Mouse (Mus musculus): ENCODE measurements around the gene Pdlim7. TPM values are rescaled to one million over a fixed set of nuclear protein-coding genes. Genes with fewer than 3 reads are reported as not detected.

Pdlim7 gene
- total and polyA plus RNA-seq, 3 experiments = 8.5 to 52.5 (median 19.9) TPM

DNA sequence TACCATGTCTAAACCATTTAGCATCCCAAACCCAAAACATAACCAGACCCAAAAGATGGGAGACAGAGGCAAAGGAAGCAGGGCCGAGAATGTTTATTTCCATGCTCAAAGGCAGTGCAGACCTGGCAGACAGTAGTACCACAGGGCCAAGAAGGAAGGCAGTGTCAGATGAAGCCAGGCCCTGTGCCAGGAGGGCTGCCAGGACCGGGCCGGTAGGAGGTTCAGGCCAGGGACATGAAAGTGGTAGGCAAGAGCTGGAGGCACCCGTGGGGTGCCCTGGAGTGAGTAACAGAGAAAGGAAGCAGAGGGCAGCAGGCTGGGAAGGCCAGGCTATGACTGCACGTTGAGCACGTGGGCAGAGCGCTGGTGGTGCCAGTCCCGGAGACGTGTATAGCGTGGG is 6.8 kb downstream of the Pdlim7 start:
- Histone ChIP-seq H3K36me3 (replicated peaks) (peaks cover 94% of the 10 kb centered on the region), H3K4me3 (ENCODE audit: low read depth, low read length) (no peak overlapping the region), H3K9me3 (replicated peaks) (no peaks in the 10 kb centered on the region), H3K4me1 (ENCODE audit: insufficient read depth, low read depth, low read length) (peaks cover 31% of the 10 kb centered on the region), H3K27me3 (ENCODE audit: insufficient read depth, low read length) (no peaks in the 10 kb centered on the region)
- no peak for ATAC-seq (ENCODE audit: extremely low read depth, insufficient number of reproducible peaks, low FRiP score, poor library complexity, severe bottlenecking)
- TF ChIP-seq GATA1 (IDR thresholded peaks at IDR 0.05; ENCODE audit: borderline replicate concordance, low read length) (no peak), TAL1 (conservative IDR thresholded peaks at IDR 0.05; ENCODE audit: low read depth, low read length) (no peak), GATA2 (IDR thresholded peaks at IDR 0.05; ENCODE audit: borderline replicate concordance, low read depth, low read length) (no peak), CTCF (IDR thresholded peaks at IDR 0.05; ENCODE audit: low read depth, low read length) (no peak), POLR2AphosphoS5 (IDR thresholded peaks at IDR 0.05; ENCODE audit: insufficient replicate concordance, low read depth, low read length) (no peak)
- DNase-seq (ENCODE audit: low spot score) = no peak

DNA sequence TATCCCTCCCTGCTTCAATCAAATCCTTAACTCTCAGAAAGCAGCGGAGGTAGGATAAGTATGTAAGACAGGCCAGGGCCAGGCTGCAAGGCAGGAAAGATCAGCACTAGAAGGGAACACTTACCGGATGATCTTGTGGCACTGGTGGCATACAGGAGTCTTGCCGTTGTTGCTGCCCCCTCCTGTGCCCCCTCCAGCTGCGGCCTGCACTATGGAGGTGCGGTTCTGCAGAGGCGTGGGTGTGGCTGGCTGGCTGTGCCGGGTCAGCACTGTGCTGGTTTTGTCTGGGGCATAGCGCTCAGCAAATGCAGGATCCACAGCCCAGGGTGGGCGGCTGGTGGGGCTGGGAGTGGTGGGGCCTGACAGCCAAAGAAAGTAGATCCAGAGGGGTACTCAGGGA is 7.7 kb downstream of the Pdlim7 start:
- DNase-seq (ENCODE audit: low spot score) = no peak
- Histone ChIP-seq H3K27me3 (ENCODE audit: insufficient read depth, low read length) (no peaks in the 10 kb centered on the region), H3K36me3 (replicated peaks) (peaks cover 92% of the 10 kb centered on the region), H3K4me1 (ENCODE audit: insufficient read depth, low read depth, low read length) (peaks cover 22% of the 10 kb centered on the region), H3K9me3 (replicated peaks) (no peaks in the 10 kb centered on the region), H3K4me3 (ENCODE audit: low read depth, low read length) (no peak overlapping the region)
- no peak for ATAC-seq (ENCODE audit: extremely low read depth, insufficient number of reproducible peaks, low FRiP score, poor library complexity, severe bottlenecking)
- TF ChIP-seq POLR2AphosphoS5 (IDR thresholded peaks at IDR 0.05; ENCODE audit: insufficient replicate concordance, low read depth, low read length) = no peak
- TF ChIP-seq GATA1 (IDR thresholded peaks at IDR 0.05; ENCODE audit: borderline replicate concordance, low read length) = no peak
- TF ChIP-seq GATA2 (IDR thresholded peaks at IDR 0.05; ENCODE audit: borderline replicate concordance, low read depth, low read length) = no peak
- TF ChIP-seq TAL1 (conservative IDR thresholded peaks at IDR 0.05; ENCODE audit: low read depth, low read length) = no peak
- TF ChIP-seq CTCF (IDR thresholded peaks at IDR 0.05; ENCODE audit: low read depth, low read length) = no peak

DNA sequence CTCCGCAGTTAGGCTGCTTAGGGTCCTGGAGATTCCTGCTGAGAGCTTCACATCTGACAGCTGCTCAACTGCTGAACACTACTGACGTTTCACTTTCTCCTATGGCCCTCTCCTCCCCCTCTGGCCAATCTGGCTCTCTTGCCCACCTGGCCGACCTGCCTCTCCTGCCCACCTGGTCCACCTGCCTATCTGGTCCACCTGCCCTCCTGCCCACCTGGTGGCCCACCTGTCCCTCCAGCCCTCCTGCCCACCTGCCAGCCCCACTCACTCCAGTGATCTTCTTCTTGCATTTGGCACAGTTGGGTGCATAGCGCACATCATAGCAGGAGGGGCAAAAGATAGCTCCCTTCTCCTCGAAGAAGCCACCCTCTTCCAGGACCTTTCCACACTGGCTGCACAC is 9.1 kb downstream of the Pdlim7 start:
- Histone ChIP-seq H3K36me3 (replicated peaks) (peaks cover 89% of the 10 kb centered on the region), H3K27me3 (ENCODE audit: insufficient read depth, low read length) (no peaks in the 10 kb centered on the region), H3K4me1 (ENCODE audit: insufficient read depth, low read depth, low read length) (peaks cover 9% of the 10 kb centered on the region), H3K9me3 (replicated peaks) (no peaks in the 10 kb centered on the region), H3K4me3 (ENCODE audit: low read depth, low read length) (no peak overlapping the region)
- TF ChIP-seq CTCF (IDR thresholded peaks at IDR 0.05; ENCODE audit: low read depth, low read length) (no peak), GATA2 (IDR thresholded peaks at IDR 0.05; ENCODE audit: borderline replicate concordance, low read depth, low read length) (no peak), TAL1 (conservative IDR thresholded peaks at IDR 0.05; ENCODE audit: low read depth, low read length) (no peak), POLR2AphosphoS5 (IDR thresholded peaks at IDR 0.05; ENCODE audit: insufficient replicate concordance, low read depth, low read length) (no peak), GATA1 (IDR thresholded peaks at IDR 0.05; ENCODE audit: borderline replicate concordance, low read length) (no peak)
- ATAC-seq (ENCODE audit: extremely low read depth, insufficient number of reproducible peaks, low FRiP score, poor library complexity, severe bottlenecking) (no peak), DNase-seq (ENCODE audit: low spot score) (no peak)

DNA sequence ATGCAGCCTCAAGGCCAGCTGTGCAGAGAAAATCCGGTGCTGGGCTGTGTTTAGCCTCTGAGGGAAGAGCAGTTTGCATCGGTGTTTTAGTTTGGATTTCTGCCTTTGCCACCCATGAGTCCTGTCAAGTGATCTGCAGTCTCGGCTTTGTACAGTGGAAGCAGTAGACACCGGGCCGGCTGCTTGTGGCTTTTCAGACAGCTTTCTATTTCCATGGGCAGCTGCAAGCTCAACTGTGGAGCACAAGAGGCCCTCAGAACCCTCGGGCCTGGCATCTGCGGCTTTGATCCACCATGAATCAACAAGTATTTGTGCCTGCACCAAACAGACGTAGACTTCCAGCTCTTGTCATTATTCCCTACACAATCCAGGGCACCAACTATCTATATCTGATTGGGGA is 11.1 kb downstream of the Pdlim7 start:
- no peak for ATAC-seq (ENCODE audit: extremely low read depth, insufficient number of reproducible peaks, low FRiP score, poor library complexity, severe bottlenecking)
- Histone ChIP-seq H3K9me3 (replicated peaks) (no peaks in the 10 kb centered on the region), H3K27me3 (ENCODE audit: insufficient read depth, low read length) (no peaks in the 10 kb centered on the region), H3K4me1 (ENCODE audit: insufficient read depth, low read depth, low read length) (peaks cover 4% of the 10 kb centered on the region), H3K36me3 (replicated peaks) (peaks cover 83% of the 10 kb centered on the region), H3K4me3 (ENCODE audit: low read depth, low read length) (no peak overlapping the region)
- DNase-seq (ENCODE audit: low spot score) = no peak
- TF ChIP-seq GATA1 (IDR thresholded peaks at IDR 0.05; ENCODE audit: borderline replicate concordance, low read length) (no peak), POLR2AphosphoS5 (IDR thresholded peaks at IDR 0.05; ENCODE audit: insufficient replicate concordance, low read depth, low read length) (no peak), GATA2 (IDR thresholded peaks at IDR 0.05; ENCODE audit: borderline replicate concordance, low read depth, low read length) (no peak), CTCF (IDR thresholded peaks at IDR 0.05; ENCODE audit: low read depth, low read length) (no peak), TAL1 (conservative IDR thresholded peaks at IDR 0.05; ENCODE audit: low read depth, low read length) (no peak)

GRCm38 (mm10) chr13:55500575-55500974 is 12.9 kb downstream of the Pdlim7 start:
- H3K4me1 ChIP-seq (ENCODE audit: insufficient read depth, low read depth, low read length) = peaks cover 2% of the 10 kb centered on the region; the same call in 1 of the 2 replicates
- no peaks in the 10 kb centered on the region for H3K9me3 ChIP-seq (replicated peaks)
- H3K36me3 ChIP-seq (replicated peaks) = peaks cover 65% of the 10 kb centered on the region
- no peak overlapping the region for H3K4me3 ChIP-seq (ENCODE audit: low read depth, low read length)
- peaks cover 4% of the 10 kb centered on the region; the same call in 1 of the 2 replicates for H3K27me3 ChIP-seq (ENCODE audit: insufficient read depth, low read length)
- ATAC-seq (ENCODE audit: extremely low read depth, insufficient number of reproducible peaks, low FRiP score, poor library complexity, severe bottlenecking) (no peak), DNase-seq (ENCODE audit: low spot score) (no peak)
- TF ChIP-seq GATA2 (IDR thresholded peaks at IDR 0.05; ENCODE audit: borderline replicate concordance, low read depth, low read length) (no peak), GATA1 (IDR thresholded peaks at IDR 0.05; ENCODE audit: borderline replicate concordance, low read length) (no peak), TAL1 (conservative IDR thresholded peaks at IDR 0.05; ENCODE audit: low read depth, low read length) (no peak), POLR2AphosphoS5 (IDR thresholded peaks at IDR 0.05; ENCODE audit: insufficient replicate concordance, low read depth, low read length) (no peak), CTCF (IDR thresholded peaks at IDR 0.05; ENCODE audit: low read depth, low read length) (no peak)

- TF ChIP-seq GATA1 (IDR thresholded peaks at IDR 0.05; ENCODE audit: borderline replicate concordance, low read length) = no peak
- TF ChIP-seq TAL1 (conservative IDR thresholded peaks at IDR 0.05; ENCODE audit: low read depth, low read length) = no peak
- TF ChIP-seq POLR2AphosphoS5 (IDR thresholded peaks at IDR 0.05; ENCODE audit: insufficient replicate concordance, low read depth, low read length) = no peak
- TF ChIP-seq GATA2 (IDR thresholded peaks at IDR 0.05; ENCODE audit: borderline replicate concordance, low read depth, low read length) = no peak
- DNase-seq (ENCODE audit: low spot score) = no peak
- Histone ChIP-seq H3K27me3 (ENCODE audit: insufficient read depth, low read length) (peaks cover 16% of the 10 kb centered on the region), H3K4me1 (ENCODE audit: insufficient read depth, low read depth, low read length) (peaks cover 2% of the 10 kb centered on the region; the same call in 1 of the 2 replicates), H3K36me3 (replicated peaks) (peaks cover 49% of the 10 kb centered on the region), H3K4me3 (ENCODE audit: low read depth, low read length) (no peak overlapping the region), H3K9me3 (replicated peaks) (no peaks in the 10 kb centered on the region)
- no peak for ATAC-seq (ENCODE audit: extremely low read depth, insufficient number of reproducible peaks, low FRiP score, poor library complexity, severe bottlenecking)
These were observed 14.6 kb downstream of the Pdlim7 start for GRCm38 (mm10) chr13:55498906-55499305.
